Mouse (Mus musculus): ENCODE results near the gene B230219D22Rik.

B230219D22Rik gene

DNA sequence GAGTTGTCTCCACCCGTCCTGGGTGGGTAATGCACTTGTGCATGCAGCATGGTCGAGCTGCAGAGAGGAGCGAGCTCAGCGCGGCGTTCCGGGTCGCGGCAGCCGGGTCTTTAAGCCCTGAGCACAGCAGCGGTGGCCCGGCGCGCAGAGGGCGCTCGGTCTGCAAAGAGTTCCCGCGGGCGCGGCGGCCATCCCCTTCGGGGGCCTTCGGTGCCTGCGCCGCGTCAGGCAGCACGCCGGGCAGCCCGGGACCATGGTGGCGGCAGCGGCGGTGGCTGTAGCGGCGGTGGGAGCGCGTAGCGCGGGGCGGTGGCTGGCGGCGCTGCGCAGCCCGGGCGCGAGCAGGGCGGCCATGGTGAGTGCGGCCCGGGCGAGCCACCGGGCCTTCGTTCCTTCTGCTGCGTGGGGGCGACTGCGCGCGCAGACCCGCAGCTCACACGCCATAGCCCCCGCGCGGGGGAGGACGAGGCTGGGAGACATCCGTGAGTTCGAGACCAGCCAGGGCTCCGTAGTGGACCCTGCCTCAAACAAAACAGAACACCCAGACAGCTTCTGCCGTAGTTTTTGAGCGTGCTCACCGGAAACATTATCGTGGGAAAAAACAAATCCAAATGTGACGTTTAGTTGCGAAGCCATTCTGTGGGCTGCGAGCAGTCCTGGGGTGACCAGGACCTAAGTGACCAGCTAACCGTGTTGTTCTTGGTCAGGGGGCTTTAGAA lies 34.4 kb downstream of the B230219D22Rik start, which contains the start of gene Pcbd2:
TSS of gene Pcbd2 (plus strand) at position 249 of the 719 bp plus-strand sequence.
- DNase-seq (ENCODE audit: low spot score in 2 of 2), result peak; percentile 79 to 87

DNA sequence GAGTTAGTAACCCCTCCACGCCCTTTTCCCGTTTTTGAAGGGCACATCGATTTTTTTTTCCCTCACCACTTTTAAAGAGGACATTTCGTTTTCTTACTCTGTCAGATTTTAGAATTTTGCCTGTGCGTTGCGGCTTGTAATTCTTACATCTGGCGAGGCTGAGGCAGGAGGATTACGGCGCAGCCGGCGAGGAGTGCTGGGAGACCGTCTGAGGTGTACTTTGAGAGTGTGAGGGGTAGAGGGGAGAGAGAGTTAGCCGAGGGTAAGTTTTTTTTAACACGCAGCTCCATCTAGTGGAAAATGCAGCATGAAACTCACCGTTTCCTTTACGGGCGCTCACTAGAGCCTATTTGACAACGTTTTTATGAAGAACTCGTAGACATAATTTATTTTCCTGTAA lies 34.9 kb downstream of the B230219D22Rik start:
- DNase-seq (ENCODE audit: low spot score in 2 of 2), result peak; percentile 74 to 76

DNA sequence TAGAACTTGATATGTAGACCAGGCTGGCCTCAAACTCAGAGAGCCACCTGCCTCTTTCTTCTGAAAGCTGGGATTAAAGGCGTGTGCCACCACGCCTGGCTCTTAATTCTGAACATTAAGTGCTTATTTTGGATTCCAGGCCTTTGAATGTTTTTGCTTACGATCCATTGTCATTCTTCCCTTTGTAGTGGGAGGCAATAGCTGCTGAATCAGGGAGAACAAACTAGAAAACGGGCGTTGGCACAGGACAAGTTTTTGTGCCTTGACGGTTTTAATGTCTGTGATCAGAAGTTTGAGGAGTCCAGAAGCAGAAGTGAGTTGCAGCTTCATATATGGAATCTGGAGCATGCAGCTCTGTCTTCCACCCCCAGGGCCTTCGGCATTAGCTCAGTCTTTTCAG lies 37.8 kb downstream of the B230219D22Rik start:
- no peak for DNase-seq (ENCODE audit: low spot score in 2 of 2)

DNA sequence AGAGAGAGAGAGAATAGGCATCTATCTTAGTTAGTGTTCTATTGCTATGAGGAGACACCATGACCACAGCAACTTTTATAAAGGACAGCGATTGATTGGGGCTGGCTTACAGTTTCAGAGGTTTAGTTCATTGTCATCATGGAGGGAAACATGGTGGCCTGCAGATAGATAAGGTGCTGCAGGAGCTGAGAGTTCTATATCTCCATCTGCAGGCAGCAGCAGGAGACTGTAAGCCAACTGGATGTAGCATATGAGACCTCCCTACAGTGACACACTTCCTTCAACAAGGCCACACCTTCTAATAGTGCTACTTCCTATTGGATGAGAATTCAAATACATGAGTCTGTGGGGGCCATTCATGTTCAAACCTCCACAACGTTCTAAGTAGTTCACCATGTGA lies 39.2 kb downstream of the B230219D22Rik start:
- DNase-seq (ENCODE audit: low spot score in 2 of 2), result no peak

DNA sequence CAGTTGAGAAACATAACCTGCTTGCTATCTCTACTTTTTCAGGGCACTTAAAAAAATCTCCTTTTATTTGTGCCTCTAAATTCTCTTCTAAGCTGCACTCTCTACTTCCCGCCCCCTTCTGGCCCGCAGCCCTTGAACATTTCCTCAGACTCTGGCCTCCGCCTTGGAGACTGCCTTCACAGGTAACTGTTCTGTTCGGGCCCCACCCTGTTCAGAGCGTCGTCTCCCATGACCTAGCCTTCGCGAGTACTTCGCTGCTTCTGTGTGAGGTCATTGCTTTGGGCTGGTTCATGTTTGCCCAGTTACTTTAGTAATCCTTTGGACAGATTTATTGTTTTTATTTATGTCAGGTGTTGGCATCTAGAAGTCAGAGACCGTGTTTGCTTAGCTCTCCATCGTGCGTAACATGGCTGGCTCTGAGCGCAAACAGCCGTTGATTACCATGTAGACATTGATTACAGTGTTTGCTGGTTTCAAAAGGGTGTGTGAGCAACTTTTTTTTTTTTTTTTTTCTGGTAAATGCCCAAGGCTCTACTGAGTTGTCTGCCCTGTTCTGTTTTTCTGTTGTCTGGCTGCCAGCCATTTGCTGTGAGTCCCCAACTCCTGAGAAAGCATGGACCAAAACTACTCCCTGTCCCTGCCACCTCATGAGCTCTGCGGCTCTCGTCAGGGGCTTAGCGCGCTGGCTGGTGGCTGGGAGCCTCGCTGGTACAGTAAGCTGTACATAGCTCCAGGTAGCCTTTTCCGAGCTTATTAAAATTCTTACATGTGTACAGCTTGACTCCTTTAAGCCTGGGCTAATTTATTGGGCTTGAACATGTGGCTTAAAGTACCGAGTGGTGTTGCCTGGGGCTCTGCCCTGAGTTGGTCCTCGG lies 40.9 kb downstream of the B230219D22Rik start:
- no peak for DNase-seq (ENCODE audit: low spot score in 2 of 2)

DNA sequence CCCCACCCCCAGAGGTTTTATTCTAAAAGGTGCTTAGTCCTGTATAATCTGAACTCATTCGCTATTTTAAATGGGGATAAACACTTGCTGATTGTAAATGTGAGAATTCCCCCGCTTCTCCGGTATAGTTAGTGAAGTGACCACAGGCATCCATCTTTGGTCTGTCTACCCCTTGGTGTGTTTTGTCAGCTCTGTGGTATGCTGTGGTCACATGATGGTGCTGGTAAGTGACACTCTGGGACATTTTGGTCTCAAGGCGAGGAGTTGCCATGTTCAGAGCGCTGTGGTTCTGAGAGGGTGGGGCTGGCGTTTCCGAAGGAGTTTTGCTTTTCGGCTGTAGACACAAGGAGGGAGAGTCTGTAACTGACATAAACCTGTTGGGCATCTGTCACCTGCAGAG lies 45.0 kb downstream of the B230219D22Rik start:
- no peak for DNase-seq (ENCODE audit: low spot score in 2 of 2)

DNA sequence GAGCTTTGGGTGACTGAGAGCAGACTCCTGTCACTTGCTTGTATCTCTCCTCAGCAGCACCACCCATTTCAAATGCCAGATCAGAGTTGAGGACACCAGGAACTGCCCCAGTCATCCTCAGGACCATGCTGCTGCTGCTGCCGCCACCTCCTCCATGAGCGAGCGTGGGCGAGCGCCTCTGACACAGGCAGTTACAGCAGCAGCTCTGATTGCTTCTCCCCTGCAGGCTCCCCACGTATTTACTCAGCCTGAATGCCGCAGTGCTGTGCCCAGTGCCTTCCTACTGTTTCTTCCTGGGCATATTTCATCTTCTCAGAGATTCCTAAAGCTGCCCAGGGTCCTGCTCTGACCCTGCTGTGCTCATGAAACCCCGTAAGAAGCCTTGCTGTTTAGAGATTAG lies 49.4 kb downstream of the B230219D22Rik start:
- no peak for DNase-seq (ENCODE audit: low spot score in 2 of 2)
